Mouse (Mus musculus) layer of hippocampus, adult 9-11 months (tissue): ENCODE results near the gene Tgoln1.

ENCODE experiments used
- DNase-seq: peaks from one replicate; pipeline ENCODE4 v3.0.0; 2022

Tgoln1 gene

DNA sequence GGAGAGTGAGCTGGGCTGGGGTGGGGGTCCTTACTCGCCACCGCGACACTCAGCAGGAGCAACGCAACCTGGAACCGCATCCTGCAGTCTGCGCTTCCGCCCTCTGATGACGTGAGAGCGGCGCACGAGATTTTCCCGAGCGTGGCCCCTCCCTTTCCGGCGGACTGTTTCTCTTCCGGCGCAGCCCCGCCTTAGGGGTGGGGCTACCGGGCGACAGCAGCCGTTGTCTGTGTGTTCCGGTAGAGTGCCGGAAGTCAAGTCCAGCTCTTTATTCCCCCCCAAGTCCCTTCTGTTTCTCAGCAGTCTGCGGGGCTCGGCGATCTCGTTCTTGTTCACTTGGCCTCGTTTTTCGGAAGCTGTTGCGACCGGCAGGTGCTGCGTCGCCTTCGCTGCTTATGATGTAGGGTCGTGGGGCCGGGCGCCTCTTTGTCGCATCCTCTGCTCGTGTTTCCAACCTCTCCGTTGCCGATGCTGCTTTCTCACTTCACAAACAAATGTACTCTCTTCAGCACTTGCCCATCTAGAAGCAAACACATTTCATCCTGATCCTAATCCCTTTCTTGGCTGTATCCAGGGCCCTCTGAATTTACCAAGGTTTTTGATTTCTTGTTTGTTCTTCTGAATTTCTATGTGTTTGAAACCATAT lies at the start of gene Tgoln1:
Gene Tgoln1, minus strand, starts transcription at position 358 of the 646 bp plus-strand sequence.
- DNase-seq: peak; percentile 94

DNA sequence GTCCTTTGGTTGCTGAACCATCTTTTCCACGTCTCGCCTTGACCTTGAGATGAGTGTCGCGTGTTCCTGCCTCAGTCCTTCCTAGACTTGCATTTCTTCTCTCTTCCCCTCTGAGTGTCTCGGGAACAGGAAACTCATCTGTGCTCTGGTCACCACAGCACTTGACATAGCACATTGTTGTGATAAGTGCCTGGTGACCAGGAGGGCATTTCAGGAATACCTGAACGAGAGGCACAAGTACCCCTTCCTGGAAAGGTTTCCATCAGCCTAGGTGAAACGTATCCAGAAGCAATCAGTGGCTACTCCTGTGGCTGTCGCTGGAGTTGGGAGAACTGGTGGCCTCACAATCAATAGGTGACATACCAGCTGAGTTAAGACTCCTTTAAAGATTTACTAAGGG lies 47.5 kb upstream of the Tgoln1 start:
- no peak for DNase-seq

DNA sequence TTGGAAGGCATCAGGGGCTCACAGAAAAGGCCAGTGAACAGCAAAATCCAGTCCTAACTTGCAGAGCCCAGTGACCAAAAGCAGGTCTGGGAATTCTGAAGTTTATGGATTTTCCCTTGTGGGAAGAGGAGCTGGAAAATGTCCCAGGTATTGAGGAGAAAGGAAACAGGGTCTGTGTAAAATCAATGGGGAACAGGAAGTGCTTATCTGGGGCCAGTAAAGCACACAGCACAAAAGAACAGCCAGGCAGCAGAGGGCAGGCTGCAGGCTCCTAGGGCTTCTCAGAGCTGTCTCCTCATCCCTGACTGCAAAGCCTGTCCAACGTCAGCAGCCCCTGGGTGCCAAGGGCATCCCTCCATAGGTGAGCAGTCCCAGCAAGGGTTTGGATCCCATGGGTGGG lies 46.2 kb upstream of the Tgoln1 start:
- no peak for DNase-seq

DNA sequence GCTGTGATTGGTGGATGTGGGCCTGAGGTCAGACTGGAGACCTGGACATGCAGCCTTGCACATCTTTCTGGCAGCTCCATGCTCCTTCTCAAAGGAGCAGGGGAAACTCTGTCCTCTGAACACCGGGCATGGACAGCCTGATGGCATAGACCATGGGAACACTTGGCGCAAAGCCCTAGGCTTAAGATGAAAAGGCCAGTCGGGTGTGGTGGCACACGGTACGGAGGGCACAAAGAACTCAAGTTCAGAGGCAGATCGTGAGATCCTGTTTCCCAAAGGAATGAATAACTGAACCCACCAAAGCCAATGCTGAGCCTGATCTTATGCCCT lies 43.6 kb upstream of the Tgoln1 start:
- no peak for DNase-seq

DNA sequence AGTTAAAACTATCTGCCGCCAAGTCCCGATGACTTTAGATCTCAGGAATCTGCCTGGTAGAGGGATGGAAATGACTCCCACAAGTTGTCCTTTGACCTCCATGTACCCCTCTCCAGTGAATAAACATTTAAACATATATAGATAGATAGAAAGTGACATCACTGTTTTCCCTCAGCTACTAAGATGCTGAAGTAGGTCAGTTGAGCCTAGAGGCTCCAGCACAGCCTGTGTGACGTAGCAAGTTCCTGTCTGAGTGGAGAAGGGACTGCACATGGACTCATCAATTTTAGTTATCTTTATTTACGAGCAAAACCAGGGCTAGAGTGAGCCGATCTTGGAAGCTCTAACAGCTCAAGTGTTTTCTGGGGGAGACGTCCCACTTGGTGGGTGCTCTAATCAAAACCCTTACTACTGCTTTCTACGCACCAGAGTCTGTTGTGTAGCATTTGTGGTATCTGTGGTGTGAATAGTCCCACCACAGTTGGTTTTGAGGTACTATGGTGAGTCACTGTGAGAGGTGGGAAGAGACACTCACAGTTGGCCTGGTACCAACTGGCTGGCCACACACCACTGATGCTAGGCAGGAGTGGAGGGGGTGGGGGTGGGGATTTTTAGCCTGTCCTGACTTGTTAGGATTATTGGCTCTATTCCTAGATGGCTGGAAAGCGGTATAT lies 43.1 kb upstream of the Tgoln1 start:
- DNase-seq: no peak

DNA sequence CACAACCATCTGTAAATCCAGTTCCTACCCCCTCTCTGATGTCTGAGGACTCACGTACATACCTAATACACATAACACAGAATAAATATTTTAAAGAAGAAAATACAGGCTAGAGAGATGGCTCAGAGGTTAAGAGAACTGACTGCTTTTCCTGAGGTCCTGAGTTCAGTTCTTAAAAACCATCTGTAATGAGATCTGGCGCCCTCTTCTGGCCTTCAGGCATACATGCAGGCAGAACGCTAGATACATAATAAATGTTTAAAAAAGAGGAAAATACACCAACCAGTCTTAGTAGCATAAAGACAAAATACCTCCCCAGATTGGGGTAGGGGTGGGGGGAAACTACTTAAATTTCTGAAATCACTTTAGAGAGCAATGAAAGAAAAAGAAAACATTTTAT lies 41.2 kb upstream of the Tgoln1 start:
- DNase-seq: no peak

DNA sequence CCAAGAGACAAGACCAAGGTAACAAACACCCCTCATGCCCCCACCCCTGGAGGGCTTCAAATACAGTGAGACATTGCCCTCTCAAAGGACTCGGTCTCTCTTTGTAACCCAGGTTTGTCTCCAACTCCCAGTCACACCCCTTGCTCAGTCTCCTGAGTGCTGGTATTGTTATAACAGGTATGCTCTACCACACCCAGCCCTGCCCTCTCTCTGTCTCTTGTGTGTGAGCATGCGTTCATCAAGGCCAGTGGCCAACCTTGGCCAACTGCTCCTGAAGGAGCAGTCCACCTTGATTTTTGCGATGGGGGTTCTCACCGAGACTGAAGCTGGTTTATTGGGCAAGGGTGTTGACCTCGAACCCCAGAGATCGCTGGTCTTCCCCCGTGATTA lies 39.2 kb upstream of the Tgoln1 start:
- DNase-seq: no peak

DNA sequence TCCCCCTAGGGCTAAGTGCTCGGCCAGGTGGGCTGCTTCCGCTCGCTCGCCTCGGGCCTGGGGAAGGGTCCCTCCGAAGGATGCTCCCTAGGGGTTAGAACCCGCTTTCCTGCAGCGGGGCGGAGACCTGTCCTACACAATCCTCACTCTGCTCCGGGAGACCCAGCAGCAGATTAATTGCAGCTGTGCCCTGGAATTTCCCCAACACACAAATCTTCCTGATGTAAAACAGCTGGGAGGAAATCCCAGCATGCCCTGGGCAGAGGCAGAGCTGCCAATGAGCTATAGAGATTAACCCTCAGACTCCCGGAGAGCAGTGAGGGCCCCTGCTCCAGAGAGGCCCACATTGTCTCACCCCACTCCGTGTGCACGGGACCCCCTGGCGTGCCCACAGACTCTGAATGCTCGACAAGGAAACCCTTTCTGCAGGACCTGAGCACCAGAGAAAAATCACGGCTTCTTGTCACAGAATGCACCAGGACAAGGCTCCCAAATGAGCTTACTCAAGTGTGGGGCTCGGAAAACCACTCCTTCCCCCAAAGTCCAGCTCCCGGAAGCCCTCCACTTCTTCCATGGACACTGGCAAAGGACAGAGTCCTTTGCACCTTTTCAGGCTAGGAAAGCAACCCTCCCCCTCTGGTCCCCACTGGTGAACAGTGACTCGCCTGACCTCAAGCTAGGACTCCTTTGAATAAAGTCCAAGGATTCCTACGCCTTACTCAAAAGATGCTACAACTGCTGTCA lies 38.7 kb upstream of the Tgoln1 start:
- no peak for DNase-seq

DNA sequence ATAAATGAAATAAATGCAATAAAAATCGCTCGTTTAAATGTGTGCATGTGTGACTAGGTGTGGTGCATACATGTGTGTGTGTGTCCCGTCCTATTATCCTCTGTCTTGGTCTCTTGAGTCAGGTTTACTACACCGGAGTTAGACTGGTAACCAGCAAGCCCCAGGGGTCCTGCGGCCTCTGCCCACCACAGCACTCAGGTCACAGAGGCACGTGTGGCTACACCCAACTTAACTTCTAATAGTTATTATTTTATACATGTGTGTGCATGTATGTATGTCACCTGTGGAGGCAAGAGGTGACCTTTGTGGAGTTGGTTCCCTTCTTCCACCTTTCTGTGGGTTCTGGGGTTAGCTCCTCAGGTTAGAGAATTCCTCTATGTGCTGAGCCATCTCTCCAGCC lies 37.6 kb upstream of the Tgoln1 start:
- no peak for DNase-seq

DNA sequence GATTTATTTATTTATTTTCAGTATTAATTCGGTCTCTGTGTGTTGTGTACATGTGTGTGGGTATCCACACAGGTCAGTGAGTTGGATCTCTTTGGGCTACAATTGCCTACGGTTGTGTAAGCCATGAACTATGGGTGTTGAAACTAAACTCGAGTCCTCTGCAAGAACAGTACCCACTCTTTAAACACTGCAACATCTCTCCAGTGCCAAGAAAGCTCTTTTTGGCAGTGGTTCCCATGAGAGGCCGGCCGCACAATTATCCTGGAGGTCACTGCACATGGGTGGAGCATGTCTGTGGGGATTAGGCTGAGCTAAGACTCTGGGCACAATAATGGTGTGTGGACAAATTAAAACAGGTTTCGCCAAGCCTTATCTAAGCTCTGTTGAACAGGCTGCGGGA lies 36.6 kb upstream of the Tgoln1 start:
- DNase-seq: no peak

DNA sequence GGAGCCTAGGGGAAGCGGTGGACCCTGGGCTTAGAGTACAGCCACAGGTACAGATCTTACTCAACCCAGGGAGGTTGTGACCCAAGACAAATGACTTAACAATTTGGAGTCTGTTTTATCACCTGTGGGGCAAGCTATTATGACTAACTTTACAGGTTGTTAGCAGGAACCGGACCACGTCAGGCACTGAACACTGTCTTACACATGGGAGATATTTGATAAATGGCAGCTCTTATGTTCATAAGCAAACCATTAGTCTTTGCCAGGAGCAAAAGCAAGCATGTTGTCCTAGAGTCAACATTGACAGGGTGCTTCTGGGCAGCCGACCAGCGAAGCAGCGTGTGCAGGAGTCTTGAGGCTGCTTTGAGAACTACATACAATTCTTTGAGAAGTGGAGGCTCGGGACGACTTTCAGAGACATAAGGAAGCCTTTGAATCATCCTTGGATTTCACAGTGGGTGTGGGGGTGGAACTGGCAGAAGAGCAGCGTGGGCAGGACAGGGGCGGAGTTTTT lies 33.6 kb upstream of the Tgoln1 start:
- DNase-seq: peak; percentile 75

DNA sequence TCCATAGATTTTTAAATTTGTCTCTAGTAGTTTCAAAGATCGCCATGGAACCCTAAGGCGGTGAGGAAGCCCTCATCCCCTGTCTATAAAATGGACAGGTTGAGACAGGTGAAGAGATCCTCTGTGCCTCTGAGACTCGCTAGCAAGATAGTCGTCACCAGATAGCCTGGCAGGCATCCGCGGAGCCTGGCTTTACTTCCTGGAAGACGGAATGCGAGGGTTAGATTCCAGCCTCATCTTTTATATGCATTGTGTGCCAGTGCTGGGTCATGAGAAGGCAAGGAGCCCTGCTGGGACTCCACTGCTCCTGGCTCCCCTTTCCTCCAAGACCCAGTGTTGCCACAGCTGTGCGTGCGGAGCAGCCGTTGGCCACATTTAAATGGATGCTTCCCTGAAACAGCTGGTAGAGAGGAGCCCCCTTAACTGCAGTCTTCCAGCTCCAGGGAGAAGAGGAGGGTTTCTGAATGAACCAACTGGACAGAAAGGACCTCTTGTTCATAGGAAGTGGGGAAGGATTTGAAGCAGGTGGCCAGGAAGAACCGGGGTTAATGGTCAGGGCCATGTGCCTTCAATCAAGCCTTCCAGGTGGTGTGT lies 31.3 kb upstream of the Tgoln1 start:
- no peak for DNase-seq

DNA sequence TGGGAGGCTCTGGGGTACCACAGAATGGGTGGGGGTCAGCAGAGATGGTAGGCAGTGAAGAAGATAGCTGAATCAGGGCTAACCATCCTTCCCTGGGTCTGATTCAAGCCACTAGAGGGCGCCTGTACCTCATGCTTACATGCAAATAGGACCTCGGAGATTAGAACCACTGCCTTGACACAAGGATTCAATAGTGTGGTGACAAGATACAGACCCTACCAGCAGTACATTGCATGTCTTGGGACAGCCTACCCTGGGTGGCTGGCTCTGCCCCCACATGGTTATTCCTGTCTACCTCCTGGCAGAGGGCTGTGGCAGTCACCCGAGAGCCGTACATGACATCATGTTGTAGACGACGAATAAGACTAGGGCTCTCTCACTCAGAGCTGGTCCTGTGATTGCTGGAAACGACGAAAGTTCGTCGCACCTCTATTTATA lies 30.6 kb upstream of the Tgoln1 start:
- peak; percentile 66 for DNase-seq

DNA sequence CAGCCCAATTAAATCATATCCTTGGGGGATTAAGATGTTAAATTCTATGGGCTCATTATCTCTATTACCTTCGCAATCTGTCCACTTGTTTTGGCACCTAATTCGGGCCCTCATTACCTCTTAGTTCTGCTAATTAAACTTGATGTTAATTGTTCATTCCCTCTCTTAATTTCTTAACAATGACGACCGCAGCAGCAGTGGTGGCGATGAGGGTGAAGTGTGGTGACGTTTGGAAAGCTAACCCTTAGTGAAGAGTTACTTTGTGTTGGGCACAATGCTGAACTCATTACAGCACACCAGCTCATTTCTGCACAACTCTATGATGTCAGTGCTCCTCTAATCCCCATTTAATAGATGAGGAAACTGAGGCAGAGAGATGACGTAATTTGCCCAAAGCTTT lies 28.6 kb upstream of the Tgoln1 start:
- no peak for DNase-seq

DNA sequence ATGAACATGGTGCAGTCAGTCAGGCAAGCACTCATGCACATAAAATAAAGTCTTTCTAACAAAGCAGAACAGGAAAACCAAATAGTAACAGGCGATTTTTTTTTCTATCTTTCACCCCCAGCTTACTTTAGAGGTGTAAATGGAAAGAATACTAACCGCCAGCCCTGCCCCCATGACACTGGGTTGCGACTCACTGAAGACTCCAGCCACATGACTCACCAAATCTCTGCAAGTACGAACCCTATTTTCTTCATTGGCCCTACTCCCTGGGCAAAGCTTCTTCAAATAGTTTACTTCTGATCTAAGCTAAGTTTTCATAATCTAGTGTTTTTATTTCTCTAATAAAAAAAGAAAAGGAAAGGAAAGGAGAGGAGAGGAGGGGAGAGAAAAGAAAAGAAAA lies 27.8 kb upstream of the Tgoln1 start:
- no peak for DNase-seq

DNA sequence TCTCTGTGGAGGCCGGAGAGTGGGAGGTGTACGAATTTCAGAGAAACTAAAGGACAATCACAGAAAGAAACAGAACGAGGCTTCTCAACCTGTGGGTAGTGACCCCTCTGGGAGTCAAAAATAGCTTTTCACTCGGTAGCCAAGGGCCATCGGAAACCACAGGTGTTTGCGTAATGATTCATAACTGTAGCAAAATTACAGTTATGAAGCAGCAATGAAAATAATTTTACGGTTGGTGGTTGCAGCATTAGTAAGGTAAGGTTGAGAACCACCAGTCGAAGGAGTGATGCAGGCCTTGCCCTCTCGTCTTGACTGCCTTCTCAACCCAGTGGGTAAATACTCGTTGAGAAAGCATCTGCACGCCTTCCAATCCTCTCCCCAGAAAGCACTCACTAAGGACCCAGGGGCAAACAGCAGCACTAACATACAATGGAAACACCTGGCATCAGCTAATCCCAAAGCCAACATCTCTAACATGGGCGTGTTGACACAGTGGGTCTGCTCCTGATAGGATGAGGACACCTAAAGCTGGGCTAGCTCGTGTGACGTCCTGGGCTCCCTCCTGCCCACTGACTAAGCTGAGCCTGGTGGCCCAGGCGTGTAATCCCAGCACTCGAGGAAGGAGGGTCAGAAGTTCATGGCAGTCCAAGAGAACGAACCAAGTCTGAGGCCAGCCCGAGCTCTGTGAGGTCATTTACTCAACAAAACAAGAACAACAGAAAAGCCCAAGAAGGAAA lies 24.6 kb upstream of the Tgoln1 start:
- no peak for DNase-seq

DNA sequence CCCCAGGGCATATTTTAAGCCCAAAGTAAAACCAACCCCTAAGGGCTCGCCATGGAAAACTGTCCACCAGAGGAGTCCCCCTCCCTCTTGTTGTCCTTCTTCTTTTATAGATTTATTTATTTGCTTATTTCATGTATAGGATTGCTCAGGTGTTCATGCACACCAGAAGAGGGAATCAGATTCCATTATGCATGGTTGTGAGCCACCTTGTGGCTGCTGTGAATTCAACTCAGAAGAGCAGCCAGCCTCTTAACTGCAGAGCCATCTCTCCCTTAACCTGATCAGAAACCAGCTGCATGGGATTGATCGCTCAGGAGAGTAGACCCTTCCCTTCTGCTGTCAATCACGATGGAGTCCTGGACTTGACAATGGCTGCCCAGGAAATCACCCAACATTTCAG lies 20.1 kb upstream of the Tgoln1 start:
- DNase-seq: no peak

DNA sequence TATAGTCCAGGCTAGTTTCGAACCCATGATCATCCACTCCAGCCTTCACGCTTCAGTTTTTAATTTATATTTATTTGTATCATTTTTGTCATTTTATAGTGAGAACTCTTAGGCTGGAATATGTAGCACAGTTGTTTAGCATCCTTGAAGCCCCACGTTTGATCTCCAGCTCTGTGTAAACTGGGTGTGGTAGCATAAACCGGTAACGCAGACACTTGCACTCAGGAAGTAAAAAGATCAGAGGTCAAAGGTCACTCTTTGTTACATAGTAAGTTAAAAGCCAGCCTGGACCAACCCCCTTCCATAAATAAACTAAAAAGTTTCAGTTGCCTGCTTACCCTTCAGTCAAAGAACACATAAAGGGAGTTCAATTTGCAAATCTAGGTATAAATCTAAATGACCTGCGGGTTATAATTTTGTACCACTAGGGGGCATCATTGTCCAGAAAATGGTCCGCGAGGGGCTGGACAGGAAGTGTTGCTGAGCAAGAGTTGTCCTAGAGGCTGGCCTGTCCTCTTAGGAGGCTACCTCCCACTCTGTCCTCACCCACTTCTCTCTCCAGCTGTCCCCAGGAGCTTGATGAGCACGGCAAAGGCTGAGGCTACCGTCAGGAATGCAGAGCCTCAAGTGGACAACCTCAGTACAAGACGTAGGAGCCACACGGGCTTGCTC lies 19.1 kb upstream of the Tgoln1 start:
- DNase-seq: peak; percentile 41

DNA sequence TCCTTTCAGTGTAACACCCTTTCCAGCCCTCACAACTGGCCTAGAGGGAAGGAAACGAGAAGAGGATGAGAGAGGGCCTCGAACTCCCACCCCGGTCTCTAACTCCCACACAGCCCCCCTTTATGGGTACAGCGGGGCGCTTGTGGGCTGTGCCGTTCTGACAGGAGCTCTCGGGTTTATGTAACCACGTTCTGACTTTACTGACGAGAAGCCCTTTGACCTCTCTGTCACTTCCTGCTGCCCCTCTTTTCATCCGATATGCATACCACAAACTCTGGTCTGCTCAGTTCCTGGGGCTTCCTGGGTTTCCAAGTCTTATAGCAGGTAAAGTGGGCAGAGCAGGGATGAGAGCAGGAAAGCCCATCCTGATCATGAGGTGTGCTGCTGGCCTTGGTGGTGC lies 17.5 kb upstream of the Tgoln1 start:
- DNase-seq: no peak

DNA sequence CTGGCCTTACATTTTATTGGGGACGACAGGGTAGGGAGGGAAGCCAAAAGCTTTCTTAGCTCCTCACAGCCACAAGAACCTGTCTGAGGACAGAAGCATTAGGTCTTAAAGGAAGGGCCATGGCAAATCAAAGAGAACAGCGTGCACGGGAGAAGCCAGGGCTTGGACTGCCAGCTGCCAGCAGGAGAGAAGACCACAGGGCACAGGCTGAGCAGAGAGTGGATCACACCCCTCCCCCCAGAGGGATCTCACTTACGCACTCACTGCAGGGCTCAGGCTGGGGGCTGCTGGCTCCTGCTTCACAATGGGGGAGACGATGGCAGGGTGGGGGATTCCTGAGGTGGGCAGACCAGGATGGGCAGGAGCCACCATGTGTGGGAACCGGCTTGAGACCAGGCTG lies 14.9 kb upstream of the Tgoln1 start:
- no peak for DNase-seq

DNA sequence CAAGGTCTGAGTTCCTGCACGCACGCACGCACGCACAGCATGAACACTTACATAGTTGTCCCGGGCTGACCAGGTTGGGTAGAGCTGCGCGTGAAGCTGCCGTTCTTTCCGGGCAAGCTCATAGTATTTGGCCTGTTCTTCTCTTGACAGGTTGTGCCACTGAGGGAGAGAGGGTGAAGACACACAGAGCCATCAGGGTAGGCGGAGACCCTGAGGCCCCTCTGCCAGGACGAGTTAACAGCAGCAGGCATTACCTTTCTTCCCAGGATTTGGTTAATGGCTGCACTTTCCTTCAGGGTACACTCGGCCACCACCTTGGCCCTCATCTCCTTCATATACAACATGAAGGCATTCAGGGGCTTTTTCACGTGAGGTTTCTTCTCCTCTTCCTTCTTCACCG lies 14.2 kb upstream of the Tgoln1 start:
- DNase-seq: no peak

DNA sequence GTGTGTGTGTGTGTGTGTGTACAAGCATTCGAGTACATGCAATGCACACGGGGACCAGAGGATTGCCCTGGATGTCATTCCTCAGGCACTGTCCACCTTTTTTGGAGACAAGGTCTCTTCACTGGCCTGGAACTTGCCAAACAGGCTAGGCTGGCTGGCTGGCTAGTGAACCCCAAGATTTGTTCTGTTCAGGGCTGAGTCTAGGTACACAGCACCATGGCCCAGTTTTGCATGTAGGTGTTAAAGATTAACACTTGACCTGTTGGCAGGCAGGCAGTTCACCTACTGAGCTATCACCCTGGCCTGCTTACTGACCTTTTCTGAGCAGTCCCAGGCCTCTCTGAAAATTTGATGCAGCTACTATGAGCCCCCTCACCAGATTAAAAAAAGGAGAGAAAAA lies 13.6 kb upstream of the Tgoln1 start:
- DNase-seq: no peak

DNA sequence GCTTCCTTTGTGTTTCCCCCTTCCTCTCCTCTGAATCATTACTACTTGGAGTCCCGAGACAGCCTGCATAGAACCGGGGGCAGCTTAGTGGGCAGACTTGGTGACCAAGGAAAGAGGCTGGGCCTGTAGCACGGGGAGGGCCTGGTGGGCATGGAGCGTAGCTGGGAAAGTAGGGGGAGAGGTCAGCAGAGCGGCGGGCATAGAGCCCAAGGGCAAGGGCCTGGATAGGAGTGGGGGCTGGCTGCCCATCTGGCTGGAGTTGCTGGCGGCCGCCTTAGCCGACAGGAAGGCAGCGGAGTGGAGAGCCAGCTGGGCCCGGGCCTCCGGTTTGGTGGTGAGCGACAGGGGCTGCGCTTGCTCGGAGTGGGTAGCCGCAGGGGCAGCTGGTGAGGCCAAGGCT lies 10.5 kb upstream of the Tgoln1 start:
- DNase-seq: peak; percentile 14
